Mouse (Mus musculus): ENCODE data around the gene Slc13a2. TPM values are rescaled to one million over a fixed set of nuclear protein-coding genes. Genes with fewer than 3 reads are reported as not detected.

The Slc13a2 gene
- polyA plus RNA-seq, 1 experiment from 2014 or later, result not detected

DNA sequence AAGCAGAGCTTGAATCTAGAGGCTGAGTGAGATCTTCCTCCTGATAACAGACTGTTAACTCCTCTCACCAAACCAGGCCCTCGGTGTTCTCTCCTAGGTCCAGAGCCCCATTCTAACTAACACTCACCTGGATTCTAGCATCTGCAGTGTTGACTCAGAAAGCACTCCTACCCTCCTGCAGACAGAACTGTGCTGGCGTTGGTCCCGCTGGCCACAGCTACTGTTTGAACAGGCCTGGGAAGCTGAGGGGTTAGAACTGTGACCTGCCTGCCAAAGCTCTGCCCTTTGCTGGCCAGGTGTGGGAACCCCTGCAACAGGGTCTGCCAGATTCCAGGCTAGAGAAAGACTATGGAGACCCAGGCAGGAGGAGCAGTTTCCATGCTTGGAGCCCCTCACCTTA lies 29.3 kb downstream of the Slc13a2 start:
- no peaks in the 10 kb centered on the region for H3K9me3 ChIP-seq (replicated peaks; ENCODE audit: control insufficient read depth, low read length)
- no peak overlapping the region for H3K4me3 ChIP-seq (ENCODE audit: low read depth, low read length)
- no peaks in the 10 kb centered on the region for H3K4me1 ChIP-seq (ENCODE audit: control insufficient read depth, insufficient read depth, low read length)
- no peak for ATAC-seq
- no peak overlapping the region for H3K9ac ChIP-seq (ENCODE audit: low read length)
- DNase-seq (ENCODE audit: low spot score), result no peak
- no peaks in the 10 kb centered on the region for H3K27me3 ChIP-seq (replicated peaks; ENCODE audit: control insufficient read depth, insufficient read depth, low read length)
- 84% methylated on average over 3 of the region's 3 CpGs for whole genome bisulfite sequencing
- no peak overlapping the region for H3K4me2 ChIP-seq (ENCODE audit: low read length)
- no peaks in the 10 kb centered on the region for H3K36me3 ChIP-seq (ENCODE audit: control insufficient read depth, insufficient read depth, low read length)
- no peak overlapping the region for H3K27ac ChIP-seq (ENCODE audit: low read depth, low read length)

DNA sequence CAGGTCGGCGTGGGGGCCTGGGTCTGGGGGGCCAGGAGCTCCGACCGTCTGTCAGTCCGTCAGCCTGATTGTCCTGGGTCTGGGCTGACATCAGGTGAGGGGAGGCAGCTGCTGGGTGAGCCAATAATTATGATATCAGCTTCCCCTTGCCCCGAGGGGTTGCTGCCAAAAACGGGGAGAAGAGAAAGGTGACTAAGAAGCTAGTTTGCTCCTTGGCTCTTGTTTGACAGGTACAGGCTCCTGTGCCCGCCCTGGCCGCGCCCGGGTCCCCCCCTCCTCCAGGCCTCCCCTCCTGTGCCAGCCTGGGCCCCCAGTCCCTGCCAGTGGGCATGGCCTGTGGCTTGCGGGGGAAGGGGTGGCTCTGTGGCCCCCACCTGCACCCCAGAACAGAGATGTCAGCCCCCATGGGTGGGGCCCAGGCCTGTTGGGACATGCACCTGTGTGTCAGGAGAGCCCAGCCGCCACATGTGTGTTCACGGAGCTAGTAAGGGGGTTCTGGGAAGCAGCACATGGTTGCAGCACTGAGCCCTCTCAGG lies 35.4 kb downstream of the Slc13a2 start, which contains the start of gene Foxn1:
Gene Foxn1, minus strand, starts transcription at position 51 of the 536 bp plus-strand sequence.
- Histone ChIP-seq H3K9me3 (replicated peaks; ENCODE audit: control insufficient read depth, low read length) (no peaks in the 10 kb centered on the region), H3K4me1 (ENCODE audit: control insufficient read depth, insufficient read depth, low read length) (no peaks in the 10 kb centered on the region), H3K9ac (ENCODE audit: low read length) (no peak within 1 kb of the TSS), H3K36me3 (ENCODE audit: control insufficient read depth, insufficient read depth, low read length) (no peaks in the 10 kb centered on the region), H3K4me2 (ENCODE audit: low read length) (no peak within 1 kb of the TSS), H3K27me3 (replicated peaks; ENCODE audit: control insufficient read depth, insufficient read depth, low read length) (no peaks in the 10 kb centered on the region), H3K4me3 (ENCODE audit: low read depth, low read length) (no peak within 1 kb of the TSS), H3K27ac (ENCODE audit: low read depth, low read length) (no peak within 1 kb of the TSS)
- DNase-seq (ENCODE audit: low spot score) (no peak), ATAC-seq (no peak)
- WGBS, result 80% methylated on average over 14 of the region's 14 CpGs

DNA sequence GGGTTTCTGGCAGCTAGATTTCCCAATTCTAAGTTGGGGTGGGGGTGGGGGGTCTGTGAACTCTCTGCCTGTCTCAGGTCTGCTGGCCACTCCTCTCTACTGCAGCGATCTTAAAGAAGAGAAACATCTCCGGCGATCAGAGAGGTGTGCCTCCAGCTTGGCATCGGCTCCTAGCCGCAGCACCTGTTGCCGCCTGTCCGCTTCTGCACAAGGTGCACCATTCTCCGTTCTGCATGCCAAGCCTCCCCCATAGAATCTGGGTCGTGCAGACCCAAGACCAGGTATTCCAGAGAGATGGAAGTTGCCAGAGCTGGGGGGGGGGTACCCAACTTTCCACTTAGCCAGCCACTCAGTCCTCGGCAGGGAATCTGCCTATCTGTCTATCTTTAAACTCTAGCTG lies 36.2 kb downstream of the Slc13a2 start:
- Histone ChIP-seq H3K27ac (ENCODE audit: low read depth, low read length) (no peak overlapping the region), H3K9me3 (replicated peaks; ENCODE audit: control insufficient read depth, low read length) (no peaks in the 10 kb centered on the region), H3K9ac (ENCODE audit: low read length) (no peak overlapping the region), H3K4me3 (ENCODE audit: low read depth, low read length) (no peak overlapping the region), H3K4me1 (ENCODE audit: control insufficient read depth, insufficient read depth, low read length) (no peaks in the 10 kb centered on the region), H3K36me3 (ENCODE audit: control insufficient read depth, insufficient read depth, low read length) (no peaks in the 10 kb centered on the region), H3K4me2 (ENCODE audit: low read length) (no peak overlapping the region), H3K27me3 (replicated peaks; ENCODE audit: control insufficient read depth, insufficient read depth, low read length) (no peaks in the 10 kb centered on the region)
- ATAC-seq (no peak), DNase-seq (ENCODE audit: low spot score) (no peak)
- WGBS, result 90% methylated on average over 10 of the region's 10 CpGs

DNA sequence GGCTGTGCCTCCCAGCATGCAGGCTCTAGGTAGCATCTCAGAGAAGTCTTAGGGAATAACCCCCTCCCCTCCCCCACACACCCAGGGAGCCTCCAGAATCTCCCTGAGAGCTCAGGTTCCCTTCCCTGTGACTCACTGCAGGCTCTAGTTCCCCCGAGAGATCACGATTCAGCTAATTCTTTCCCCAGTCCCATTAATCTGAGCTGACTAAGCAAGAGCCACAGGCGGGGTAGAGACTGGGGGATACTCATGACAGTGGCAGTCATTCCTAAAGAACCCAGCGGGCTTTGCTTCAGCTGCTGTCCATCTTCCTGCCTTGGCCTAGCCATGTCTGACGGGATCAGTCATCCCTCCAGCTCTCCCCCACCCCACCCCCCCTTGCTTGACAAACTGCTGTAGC lies 39.3 kb downstream of the Slc13a2 start:
- WGBS, result 34% methylated on average over 5 of the region's 5 CpGs

DNA sequence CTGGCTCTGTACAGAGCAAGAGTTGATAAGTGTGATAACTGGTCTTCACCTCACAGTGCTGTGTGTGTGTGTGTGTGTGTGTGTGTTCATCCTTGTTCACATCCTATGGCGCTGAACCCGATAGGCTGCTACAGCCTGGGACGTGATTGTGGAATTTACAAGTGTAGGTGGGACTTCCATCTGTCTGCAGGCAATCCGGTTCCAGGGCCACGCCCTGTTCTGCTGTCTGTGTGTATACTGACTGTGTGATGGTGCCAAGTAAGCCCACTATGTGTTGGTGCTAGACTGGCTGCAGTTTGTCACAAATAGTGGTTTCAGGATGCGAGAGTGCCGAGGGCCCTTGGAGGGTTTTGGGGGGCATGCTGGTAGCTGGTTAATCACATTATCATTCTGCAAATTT lies 39.7 kb downstream of the Slc13a2 start:
- ATAC-seq (no peak), DNase-seq (ENCODE audit: low spot score) (no peak)
- H3K4me1 ChIP-seq (ENCODE audit: control insufficient read depth, insufficient read depth, low read length), result no peaks in the 10 kb centered on the region

More for the DNA sequence above, 39.3 kb downstream of the Slc13a2 start:
- Histone ChIP-seq H3K27me3 (replicated peaks; ENCODE audit: control insufficient read depth, insufficient read depth, low read length) (no peaks in the 10 kb centered on the region), H3K9me3 (replicated peaks; ENCODE audit: control insufficient read depth, low read length) (no peaks in the 10 kb centered on the region), H3K27ac (ENCODE audit: low read depth, low read length) (no peak overlapping the region), H3K9ac (ENCODE audit: low read length) (no peak overlapping the region), H3K36me3 (ENCODE audit: control insufficient read depth, insufficient read depth, low read length) (no peaks in the 10 kb centered on the region), H3K4me1 (ENCODE audit: control insufficient read depth, insufficient read depth, low read length) (no peaks in the 10 kb centered on the region), H3K4me3 (ENCODE audit: low read depth, low read length) (no peak overlapping the region), H3K4me2 (ENCODE audit: low read length) (no peak overlapping the region)
- no peak for DNase-seq (ENCODE audit: low spot score)
- no peak for ATAC-seq

DNA sequence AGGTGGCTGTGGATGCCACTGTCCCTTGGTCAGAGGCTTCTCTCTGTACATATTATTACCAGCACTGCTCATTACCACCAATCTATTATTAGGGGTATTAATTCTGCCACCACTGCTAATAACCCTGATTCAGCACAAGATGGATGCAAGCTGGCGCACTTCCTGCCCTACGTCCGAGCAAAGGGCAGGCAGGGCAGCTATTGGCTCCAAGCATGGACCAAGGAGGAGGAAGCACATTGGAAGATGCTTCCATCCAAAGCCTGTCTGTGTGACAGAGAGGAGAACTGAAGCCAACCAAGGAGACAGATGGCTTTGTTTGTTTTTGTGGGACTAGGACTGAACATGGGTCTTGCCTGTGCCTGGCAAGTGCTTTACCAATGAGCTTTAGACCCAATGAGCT lies 41.0 kb downstream of the Slc13a2 start:
- WGBS, result 91% methylated on average over 3 of the region's 3 CpGs
- Histone ChIP-seq H3K9ac (ENCODE audit: low read length) (no peak overlapping the region), H3K4me1 (ENCODE audit: control insufficient read depth, insufficient read depth, low read length) (no peaks in the 10 kb centered on the region), H3K4me3 (ENCODE audit: low read depth, low read length) (no peak overlapping the region), H3K9me3 (replicated peaks; ENCODE audit: control insufficient read depth, low read length) (no peaks in the 10 kb centered on the region), H3K36me3 (ENCODE audit: control insufficient read depth, insufficient read depth, low read length) (no peaks in the 10 kb centered on the region), H3K27me3 (replicated peaks; ENCODE audit: control insufficient read depth, insufficient read depth, low read length) (no peaks in the 10 kb centered on the region), H3K4me2 (ENCODE audit: low read length) (no peak overlapping the region), H3K27ac (ENCODE audit: low read depth, low read length) (no peak overlapping the region)
- DNase-seq (ENCODE audit: low spot score), result no peak
- ATAC-seq, result no peak

More for the DNA sequence above, 39.7 kb downstream of the Slc13a2 start:
- Histone ChIP-seq H3K27me3 (replicated peaks; ENCODE audit: control insufficient read depth, insufficient read depth, low read length) (no peaks in the 10 kb centered on the region), H3K9me3 (replicated peaks; ENCODE audit: control insufficient read depth, low read length) (no peaks in the 10 kb centered on the region), H3K4me2 (ENCODE audit: low read length) (no peak overlapping the region), H3K4me3 (ENCODE audit: low read depth, low read length) (no peak overlapping the region), H3K9ac (ENCODE audit: low read length) (no peak overlapping the region), H3K27ac (ENCODE audit: low read depth, low read length) (no peak overlapping the region), H3K36me3 (ENCODE audit: control insufficient read depth, insufficient read depth, low read length) (no peaks in the 10 kb centered on the region)
- 85% methylated on average over 7 of the region's 7 CpGs for WGBS

DNA sequence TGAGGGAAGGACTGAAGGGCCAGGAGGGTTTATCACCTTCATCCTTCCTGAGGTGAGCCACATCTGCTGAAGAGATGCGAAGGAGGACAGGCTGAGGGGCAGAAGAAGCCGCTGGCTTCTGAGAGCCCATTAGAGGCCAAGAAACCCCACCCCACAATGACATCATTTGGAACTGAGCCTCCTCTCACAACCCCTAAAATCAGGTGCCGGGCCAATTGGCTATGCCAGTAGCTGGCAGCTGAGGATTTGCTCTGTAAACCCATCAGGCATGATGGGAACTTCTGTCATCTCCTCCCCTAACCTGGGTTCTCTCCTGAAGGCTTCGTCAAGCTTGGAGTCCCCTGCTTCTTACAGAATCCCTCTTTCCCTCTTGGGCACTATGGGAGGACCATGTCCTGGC lies 41.7 kb downstream of the Slc13a2 start:
- Histone ChIP-seq H3K36me3 (ENCODE audit: control insufficient read depth, insufficient read depth, low read length) (no peaks in the 10 kb centered on the region), H3K9me3 (replicated peaks; ENCODE audit: control insufficient read depth, low read length) (no peaks in the 10 kb centered on the region), H3K4me2 (ENCODE audit: low read length) (no peak overlapping the region), H3K27me3 (replicated peaks; ENCODE audit: control insufficient read depth, insufficient read depth, low read length) (no peaks in the 10 kb centered on the region), H3K4me3 (ENCODE audit: low read depth, low read length) (no peak overlapping the region), H3K9ac (ENCODE audit: low read length) (no peak overlapping the region), H3K27ac (ENCODE audit: low read depth, low read length) (no peak overlapping the region), H3K4me1 (ENCODE audit: control insufficient read depth, insufficient read depth, low read length) (no peaks in the 10 kb centered on the region)
- no peak for ATAC-seq
- 59% methylated on average over 4 of the region's 4 CpGs for WGBS
- DNase-seq (ENCODE audit: low spot score), result peak; percentile 28

DNA sequence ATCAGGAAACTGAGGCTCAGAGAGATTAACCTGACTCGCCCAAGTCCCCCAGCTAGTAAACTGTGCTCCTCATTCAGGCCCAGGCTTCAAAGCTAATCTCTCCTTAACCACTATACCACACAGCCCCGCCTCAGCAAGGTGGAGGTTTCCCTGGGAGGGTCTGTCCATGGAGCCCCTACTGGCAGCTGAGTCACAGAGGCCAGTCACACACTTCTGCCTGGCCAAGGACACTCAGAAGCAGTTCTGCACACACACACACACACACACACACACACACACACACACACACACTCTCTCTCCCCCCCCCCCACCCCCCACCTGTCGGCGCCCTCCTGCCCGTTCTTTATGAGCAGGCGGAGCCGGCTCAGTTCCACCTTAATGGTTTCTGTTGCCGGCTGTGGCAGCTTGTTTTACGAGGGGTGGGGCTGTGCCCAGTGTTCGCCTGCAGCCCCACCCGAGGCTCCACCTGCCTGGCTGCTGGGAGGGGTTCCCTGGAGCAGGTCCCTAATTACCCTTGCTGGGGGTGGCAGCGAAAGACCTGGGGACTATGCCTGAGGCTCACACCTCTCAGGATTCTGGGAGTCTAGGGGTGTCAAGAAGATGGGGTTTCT lies 44.4 kb downstream of the Slc13a2 start:
- Histone ChIP-seq H3K9ac (ENCODE audit: low read length) (no peak overlapping the region), H3K27ac (ENCODE audit: low read depth, low read length) (no peak overlapping the region), H3K4me2 (ENCODE audit: low read length) (no peak overlapping the region), H3K4me3 (ENCODE audit: low read depth, low read length) (no peak overlapping the region), H3K9me3 (replicated peaks; ENCODE audit: control insufficient read depth, low read length) (no peaks in the 10 kb centered on the region), H3K27me3 (replicated peaks; ENCODE audit: control insufficient read depth, insufficient read depth, low read length) (no peaks in the 10 kb centered on the region), H3K36me3 (ENCODE audit: control insufficient read depth, insufficient read depth, low read length) (no peaks in the 10 kb centered on the region), H3K4me1 (ENCODE audit: control insufficient read depth, insufficient read depth, low read length) (no peaks in the 10 kb centered on the region)
- DNase-seq (ENCODE audit: low spot score), result no peak
- WGBS, result 42% methylated on average over 8 of the region's 12 CpGs
- no peak for ATAC-seq

DNA sequence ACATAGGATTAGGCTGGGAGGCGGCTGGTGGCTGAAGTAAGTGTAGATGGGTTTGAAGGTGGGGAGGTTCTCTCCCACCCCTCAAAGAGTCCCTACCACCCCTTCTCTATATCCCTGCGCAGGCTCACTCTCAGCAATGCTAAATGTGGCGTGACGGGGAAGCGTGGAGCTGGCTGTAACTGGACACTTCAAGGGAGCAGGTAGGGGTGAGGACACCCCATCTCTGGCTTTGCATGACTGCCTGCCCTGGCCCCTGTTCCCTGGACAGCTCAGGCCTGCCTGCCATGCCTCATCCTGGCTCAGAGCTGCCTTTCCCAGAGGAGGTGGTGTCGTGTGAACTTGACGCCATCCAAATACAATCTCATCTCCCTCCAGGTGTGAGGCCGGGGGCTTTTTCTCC lies 47.9 kb downstream of the Slc13a2 start:
- H3K27me3 ChIP-seq (replicated peaks; ENCODE audit: control insufficient read depth, insufficient read depth, low read length), result no peaks in the 10 kb centered on the region
- H3K4me2 ChIP-seq (ENCODE audit: low read length), result no peak overlapping the region
- no peak for ATAC-seq
- no peak overlapping the region for H3K4me3 ChIP-seq (ENCODE audit: low read depth, low read length)
- H3K9ac ChIP-seq (ENCODE audit: low read length), result no peak overlapping the region
- no peak for DNase-seq (ENCODE audit: low spot score)
- no peaks in the 10 kb centered on the region for H3K9me3 ChIP-seq (replicated peaks; ENCODE audit: control insufficient read depth, low read length)
- no peaks in the 10 kb centered on the region for H3K36me3 ChIP-seq (ENCODE audit: control insufficient read depth, insufficient read depth, low read length)
- no peak overlapping the region for H3K27ac ChIP-seq (ENCODE audit: low read depth, low read length)
- H3K4me1 ChIP-seq (ENCODE audit: control insufficient read depth, insufficient read depth, low read length), result no peaks in the 10 kb centered on the region
- 90% methylated on average over 8 of the region's 8 CpGs for WGBS
